Mouse (Mus musculus) neural tube, embryonic 15.5 days (tissue): ENCODE measurements around the gene Mllt10. TPM values are rescaled to one million over a fixed set of nuclear protein-coding genes. Genes with fewer than 3 reads are reported as not detected.

Source experiments
- ATAC-seq: fragments of 200-750 bp; cut with Nextera tagmentation; 2 replicates; pipeline ENCODE4 v1.8.0; 2017; ENCODE audit warnings: mild to moderate bottlenecking, moderate TSS enrichment, moderate library complexity; ENCODE audit not compliant: low FRiP score
- H3K27ac ChIP-seq: fragments of 300-500 bp; sonication (generic); replicated peaks from 2 replicates; pipeline ENCODE4 v1.5.1; 2015; ENCODE audit warnings: mild to moderate bottlenecking, inconsistent platforms
- H3K27me3 ChIP-seq: fragments of 300-500 bp; sonication (generic); replicated peaks from 2 replicates; pipeline ENCODE4 v1.6.1; 2015; ENCODE audit warnings: inconsistent platforms
- H3K36me3 ChIP-seq: fragments of 300-500 bp; sonication (generic); 2 replicates; pipeline ENCODE4 v1.6.1; 2015; ENCODE audit warnings: inconsistent platforms
- H3K4me1 ChIP-seq: fragments of 300-500 bp; sonication (generic); 2 replicates; pipeline ENCODE4 v1.6.1; 2015; ENCODE audit warnings: inconsistent platforms
- H3K4me2 ChIP-seq: fragments of 300-500 bp; sonication (generic); 2 replicates; pipeline ENCODE4 v1.6.1; 2015; ENCODE audit warnings: inconsistent platforms, mild to moderate bottlenecking, moderate library complexity
- H3K4me3 ChIP-seq: fragments of 300-500 bp; sonication (generic); replicated peaks from 2 replicates; pipeline ENCODE4 v1.5.1; 2015; ENCODE audit warnings: mild to moderate bottlenecking, inconsistent platforms
- H3K9ac ChIP-seq: fragments of 300-500 bp; sonication (generic); replicated peaks from 2 replicates; pipeline ENCODE4 v1.6.1; 2015; ENCODE audit warnings: mild to moderate bottlenecking, inconsistent platforms
- H3K9me3 ChIP-seq: fragments of 300-500 bp; sonication (generic); replicated peaks from 2 replicates; pipeline ENCODE4 v1.6.1; 2016; ENCODE audit warnings: inconsistent platforms
- WGBS: fragments of 180-500 bp; shearing (Covaris S2); methylation state at CpG from one replicate; pipeline ENCODE4 v1.1.7; 2015; ENCODE audit warnings: mixed read lengths; 5-methylcytosine and 5-hydroxymethylcytosine counted together
- polyA plus RNA-seq: library from polyadenylated mRNA; unstranded; fragments of >200 nt; fragmentation: Nextera tagmentation; extraction: Ambion mirVana; gene quantifications from 2 replicates; pipeline ENCODE4 v1.2.1, GENCODE M21; 2015

Gene Mllt10
- polyA plus RNA-seq, 1 experiment from 2014 or later = 46.2 TPM

DNA sequence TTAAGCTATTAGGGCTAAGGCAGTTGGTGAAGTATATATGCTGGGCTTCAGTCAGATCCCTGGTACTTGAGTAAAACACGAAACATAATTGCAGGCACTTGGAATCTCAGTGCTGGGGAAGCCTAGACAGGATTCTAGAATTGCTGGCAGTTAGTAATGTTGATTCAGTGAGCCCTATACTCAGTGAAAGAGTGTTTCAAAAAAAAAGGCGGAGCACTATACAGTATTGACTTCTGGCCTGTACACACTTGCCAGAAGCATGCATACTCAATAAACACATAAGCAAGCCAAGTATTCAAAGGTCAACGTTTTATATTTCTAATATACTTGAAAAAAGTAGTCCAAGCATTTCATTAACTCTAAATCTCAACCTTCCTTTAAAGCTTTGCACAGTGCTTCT, 126.6 kb downstream of the Mllt10 start:
- 94% methylated on average over 3 of the region's 3 CpGs for WGBS
- H3K4me3 ChIP-seq = no peak overlapping the region
- no peak overlapping the region for H3K27ac ChIP-seq
- no peaks in the 10 kb centered on the region for H3K4me1 ChIP-seq
- peaks cover 30% of the 10 kb centered on the region for H3K36me3 ChIP-seq
- H3K9ac ChIP-seq = no peak overlapping the region
- H3K27me3 ChIP-seq = no peaks in the 10 kb centered on the region
- H3K9me3 ChIP-seq = no peaks in the 10 kb centered on the region
- no peak for ATAC-seq
- H3K4me2 ChIP-seq = no peak overlapping the region

DNA sequence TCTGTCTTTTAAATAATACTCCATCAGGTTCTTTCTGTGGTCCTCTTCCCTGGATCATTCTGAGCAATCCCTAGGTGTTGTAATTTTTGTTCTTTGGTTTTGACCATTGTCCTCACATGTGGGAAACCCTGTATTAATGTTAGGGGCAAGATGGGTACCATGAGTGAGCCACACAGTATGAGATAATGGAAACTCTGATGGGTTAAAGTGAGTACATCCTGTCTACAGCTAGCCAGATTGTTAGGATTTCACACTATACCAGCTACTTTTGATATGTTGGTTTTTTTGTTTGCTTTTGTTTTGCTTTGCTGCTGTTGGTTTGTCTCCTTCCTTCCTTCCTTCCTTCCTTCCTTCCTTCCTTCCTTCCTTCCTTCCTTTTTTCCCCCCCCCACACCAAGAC, 128.0 kb downstream of the Mllt10 start:
- Histone ChIP-seq H3K4me3 (no peak overlapping the region), H3K36me3 (peaks cover 26% of the 10 kb centered on the region; the same call in 1 of the 2 replicates), H3K9me3 (no peaks in the 10 kb centered on the region), H3K4me2 (no peak overlapping the region), H3K27me3 (no peaks in the 10 kb centered on the region), H3K4me1 (no peaks in the 10 kb centered on the region), H3K27ac (no peak overlapping the region), H3K9ac (no peak overlapping the region)
- ATAC-seq = no peak

DNA sequence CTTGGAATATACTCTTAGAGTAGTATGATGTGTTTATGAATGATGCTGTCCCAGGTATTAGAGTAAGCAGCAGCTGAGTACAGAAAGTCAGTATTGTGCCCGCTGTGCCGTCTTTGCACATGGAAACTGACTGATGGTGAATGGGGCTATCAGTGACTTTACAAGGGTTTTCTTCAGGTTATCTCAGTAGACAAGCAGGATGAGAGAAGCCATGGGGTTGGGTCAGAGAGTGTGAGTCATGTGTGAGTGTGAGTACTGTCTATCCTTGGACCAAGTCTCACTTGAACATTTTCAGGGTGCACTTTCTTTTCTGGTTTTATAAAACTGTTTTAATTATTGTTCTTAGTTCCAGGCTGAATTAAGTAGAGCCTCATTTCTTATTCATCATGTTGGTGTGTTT, 133.3 kb downstream of the Mllt10 start:
- WGBS = 95% methylated on average over 2 of the region's 2 CpGs
- H3K36me3 ChIP-seq = peaks cover 31% of the 10 kb centered on the region
- no peak for ATAC-seq

DNA sequence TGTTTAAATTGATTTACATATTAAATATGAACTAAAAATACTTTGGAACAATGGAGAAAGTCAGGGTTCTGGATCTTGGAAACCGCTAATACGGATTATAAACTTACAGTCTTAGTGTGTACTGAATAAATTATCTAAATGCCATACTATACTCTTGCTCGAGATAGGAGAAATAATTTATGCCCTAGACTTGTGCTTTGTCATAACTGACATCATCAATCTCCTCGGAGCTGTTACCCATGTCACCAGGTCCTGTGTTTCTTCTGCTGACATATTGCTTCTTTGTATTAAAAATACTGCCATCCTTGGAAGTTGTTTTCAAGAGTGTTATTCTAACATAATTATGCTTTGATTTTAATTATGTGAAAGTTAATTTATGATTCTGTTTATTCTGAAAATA, 140.2 kb downstream of the Mllt10 start:
- H3K27ac ChIP-seq = no peak overlapping the region
- ATAC-seq = no peak

More for the DNA sequence above, 133.3 kb downstream of the Mllt10 start:
- no peak overlapping the region for H3K27ac ChIP-seq
- no peaks in the 10 kb centered on the region for H3K9me3 ChIP-seq
- H3K4me3 ChIP-seq = no peak overlapping the region
- H3K4me2 ChIP-seq = no peak overlapping the region
- no peaks in the 10 kb centered on the region for H3K27me3 ChIP-seq
- H3K9ac ChIP-seq = no peak overlapping the region
- H3K4me1 ChIP-seq = no peaks in the 10 kb centered on the region

DNA sequence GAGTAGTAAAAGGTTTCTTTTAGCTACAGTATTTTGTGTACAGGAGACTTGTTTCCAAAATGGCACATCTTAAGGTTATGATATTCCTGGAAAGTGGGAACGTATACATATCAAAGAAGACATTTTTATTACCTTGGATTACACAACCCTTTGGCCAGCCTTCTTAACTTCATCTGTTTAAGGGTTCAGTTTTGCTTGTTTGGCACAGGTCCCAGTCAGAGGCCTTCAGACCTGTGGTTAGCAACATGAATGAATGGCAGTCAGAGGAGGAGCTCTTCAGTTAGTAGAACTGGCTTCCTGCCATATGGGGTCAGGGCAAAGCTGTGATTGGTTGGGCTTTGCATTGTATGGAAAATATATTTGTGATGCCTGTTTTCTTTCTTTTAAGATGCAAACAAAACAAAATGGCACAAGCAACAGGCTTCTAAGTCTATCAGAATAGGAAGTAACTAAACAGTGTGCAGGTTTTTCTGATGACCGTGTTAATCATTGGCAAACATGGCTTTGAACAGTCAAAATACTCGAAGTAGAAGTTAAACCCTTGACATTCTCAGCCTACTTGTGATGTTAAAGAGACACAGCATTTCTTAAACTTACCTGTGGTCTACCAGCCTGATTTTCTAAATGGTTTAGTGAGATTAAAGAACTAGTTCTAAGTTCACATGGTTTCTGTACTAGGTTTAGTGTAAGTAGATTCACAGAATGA, 140.8 kb downstream of the Mllt10 start:
- Histone ChIP-seq H3K4me3 (no peak overlapping the region), H3K9me3 (no peaks in the 10 kb centered on the region), H3K4me2 (no peak overlapping the region), H3K27me3 (no peaks in the 10 kb centered on the region), H3K9ac (no peak overlapping the region), H3K27ac (no peak overlapping the region), H3K4me1 (no peaks in the 10 kb centered on the region), H3K36me3 (peaks cover 10% of the 10 kb centered on the region; the same call in 1 of the 2 replicates)
- no peak; the same call in 1 of the 2 replicates for ATAC-seq
- WGBS = 62% methylated on average over 3 of the region's 3 CpGs

More for the DNA sequence above, 140.2 kb downstream of the Mllt10 start:
- Histone ChIP-seq H3K4me3 (no peak overlapping the region), H3K27me3 (no peaks in the 10 kb centered on the region), H3K9me3 (no peaks in the 10 kb centered on the region), H3K9ac (no peak overlapping the region), H3K4me2 (no peak overlapping the region), H3K36me3 (peaks cover 11% of the 10 kb centered on the region; the same call in 1 of the 2 replicates), H3K4me1 (no peaks in the 10 kb centered on the region)
- WGBS = 79% methylated on average over 4 of the region's 4 CpGs

DNA sequence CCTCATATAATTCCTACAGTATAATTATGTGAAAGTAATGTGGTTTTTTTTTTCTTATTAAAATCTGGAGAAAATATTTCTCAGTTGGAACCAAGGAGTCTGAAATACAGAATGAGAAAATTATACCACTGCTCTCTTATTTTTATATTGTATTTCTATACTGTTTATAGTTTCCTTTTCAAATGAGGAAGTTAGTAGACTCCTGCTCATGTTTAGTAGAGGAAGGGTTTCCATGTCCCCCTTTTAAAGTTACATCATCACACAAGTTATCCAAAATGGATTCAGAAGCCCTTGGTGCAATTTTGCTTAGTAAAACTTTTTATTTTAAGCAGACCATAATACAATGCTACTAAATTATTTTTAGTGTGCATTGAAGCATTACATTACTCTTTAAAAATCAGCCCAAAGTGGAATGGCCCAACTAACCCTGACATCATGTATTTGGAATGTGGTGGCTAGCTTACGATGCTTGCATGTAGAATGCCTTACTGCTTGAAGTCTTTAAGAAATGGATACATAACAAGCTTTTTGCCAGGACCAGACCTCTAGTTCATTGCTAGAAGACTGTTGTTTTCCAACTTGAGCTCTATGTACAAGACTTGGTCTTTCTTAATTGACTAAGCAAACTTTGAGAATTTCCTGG, 146.9 kb downstream of the Mllt10 start:
- H3K36me3 ChIP-seq = peaks cover 28% of the 10 kb centered on the region
- H3K4me1 ChIP-seq = peaks cover 4% of the 10 kb centered on the region; the same call in 1 of the 2 replicates
- no peak overlapping the region for H3K27ac ChIP-seq
- H3K4me2 ChIP-seq = no peak overlapping the region
- no peaks in the 10 kb centered on the region for H3K27me3 ChIP-seq
- no peak for ATAC-seq
- no peak overlapping the region for H3K9ac ChIP-seq
- 98% methylated on average over 1 of the region's 1 CpGs for WGBS
- no peak overlapping the region for H3K4me3 ChIP-seq
- H3K9me3 ChIP-seq = no peaks in the 10 kb centered on the region

DNA sequence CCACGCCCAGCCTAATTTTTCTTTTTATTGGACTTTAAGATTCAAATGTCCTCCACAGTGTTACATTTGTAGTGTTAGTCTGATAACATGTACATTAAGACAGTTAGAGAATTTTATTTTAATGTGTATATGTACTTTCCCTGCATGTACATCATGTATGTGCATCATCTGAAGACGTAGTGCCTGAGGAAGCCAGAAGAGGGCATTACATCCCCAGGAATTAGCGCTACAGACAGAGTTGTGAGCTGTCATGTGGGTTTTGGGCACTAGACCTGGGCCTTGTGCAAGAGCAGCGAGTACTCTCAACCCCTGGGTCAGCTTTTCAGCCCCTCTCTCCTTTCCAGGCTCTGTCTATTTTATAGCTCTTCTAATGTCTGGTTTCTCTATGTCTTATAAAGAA, 147.9 kb downstream of the Mllt10 start:
- peaks cover 30% of the 10 kb centered on the region for H3K36me3 ChIP-seq
- 93% methylated on average over 4 of the region's 4 CpGs for WGBS

DNA sequence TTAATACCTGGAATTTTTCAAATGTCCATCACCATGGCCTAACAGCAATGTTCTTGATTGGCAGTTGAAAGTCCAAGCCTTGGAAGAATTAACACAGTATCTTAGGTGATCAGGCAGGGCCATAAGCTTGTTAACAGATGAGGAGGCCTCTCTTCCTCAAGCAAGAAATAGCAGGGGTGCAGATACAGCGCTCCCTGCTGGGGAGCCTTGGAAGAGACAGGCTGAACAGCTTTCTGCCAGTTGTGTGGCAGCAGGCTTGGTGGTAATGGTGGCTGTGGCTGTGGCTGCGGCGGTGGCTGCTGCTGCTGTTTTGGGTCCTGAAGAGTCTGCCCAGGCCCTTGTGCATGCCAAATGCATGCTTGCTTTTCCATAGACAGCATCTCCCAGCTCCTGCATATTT, 150.1 kb downstream of the Mllt10 start:
- Histone ChIP-seq H3K4me1 (peaks cover 4% of the 10 kb centered on the region; the same call in 1 of the 2 replicates), H3K4me2 (no peak overlapping the region), H3K4me3 (no peak overlapping the region), H3K36me3 (peaks cover 42% of the 10 kb centered on the region), H3K27me3 (no peaks in the 10 kb centered on the region), H3K9me3 (no peaks in the 10 kb centered on the region), H3K9ac (no peak overlapping the region), H3K27ac (no peak overlapping the region)
- ATAC-seq = no peak
- WGBS = 74% methylated on average over 3 of the region's 3 CpGs

More for the DNA sequence above, 147.9 kb downstream of the Mllt10 start:
- ATAC-seq = no peak
- H3K9me3 ChIP-seq = no peaks in the 10 kb centered on the region
- peaks cover 4% of the 10 kb centered on the region; the same call in 1 of the 2 replicates for H3K4me1 ChIP-seq
- no peak overlapping the region for H3K27ac ChIP-seq
- no peak overlapping the region for H3K9ac ChIP-seq
- H3K4me2 ChIP-seq = no peak overlapping the region
- H3K4me3 ChIP-seq = no peak overlapping the region
- H3K27me3 ChIP-seq = no peaks in the 10 kb centered on the region

DNA sequence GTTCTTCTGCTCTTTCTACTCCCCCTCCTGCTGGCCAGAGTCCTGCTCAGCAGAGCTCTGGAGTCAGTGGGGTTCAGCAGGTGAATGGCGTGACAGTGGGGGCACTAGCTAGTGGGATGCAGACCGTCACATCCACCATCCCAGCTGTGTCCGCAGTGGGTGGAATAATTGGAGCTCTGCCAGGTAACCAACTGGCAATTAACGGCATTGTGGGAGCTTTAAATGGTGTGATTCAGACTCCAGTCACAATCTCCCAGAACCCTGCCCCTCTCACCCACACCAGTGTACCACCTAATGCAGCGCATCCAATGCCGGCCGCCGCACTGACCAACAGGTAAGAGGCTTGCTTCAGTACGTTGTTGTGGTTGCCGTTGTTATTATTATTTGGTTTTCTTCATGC, 151.8 kb downstream of the Mllt10 start:
- peaks cover 4% of the 10 kb centered on the region; the same call in 1 of the 2 replicates for H3K4me1 ChIP-seq
- H3K4me3 ChIP-seq = no peak overlapping the region
- WGBS = 51% methylated on average over 10 of the region's 10 CpGs
- H3K4me2 ChIP-seq = no peak overlapping the region
- peaks cover 52% of the 10 kb centered on the region for H3K36me3 ChIP-seq
- no peaks in the 10 kb centered on the region for H3K9me3 ChIP-seq
- peak; percentile 16; the same call in 1 of the 2 replicates for ATAC-seq
- H3K9ac ChIP-seq = no peak overlapping the region
- H3K27me3 ChIP-seq = no peaks in the 10 kb centered on the region
- no peak overlapping the region for H3K27ac ChIP-seq

DNA sequence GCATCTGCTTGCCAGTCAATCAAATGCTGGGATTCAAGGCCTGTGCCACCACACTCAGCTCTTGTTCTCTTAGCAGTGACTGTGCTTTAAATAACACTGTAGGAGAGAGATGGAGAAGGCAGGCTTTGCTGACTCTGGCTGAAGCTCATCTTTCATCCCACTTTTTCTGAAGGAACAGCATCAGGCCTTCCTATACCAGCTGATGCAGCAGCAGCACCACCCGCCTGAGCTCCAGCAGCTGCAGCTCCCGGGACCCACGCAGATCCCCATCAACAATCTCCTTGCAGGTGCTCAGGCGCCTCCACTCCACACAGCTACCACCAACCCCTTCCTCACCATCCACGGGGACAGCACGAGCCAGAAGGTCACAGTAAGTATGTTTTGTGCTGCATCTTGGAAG, 153.5 kb downstream of the Mllt10 start:
- no peak overlapping the region for H3K4me3 ChIP-seq
- H3K4me1 ChIP-seq = peaks cover 4% of the 10 kb centered on the region; the same call in 1 of the 2 replicates
- no peaks in the 10 kb centered on the region for H3K27me3 ChIP-seq
- WGBS = 84% methylated on average over 6 of the region's 6 CpGs
- H3K9me3 ChIP-seq = no peaks in the 10 kb centered on the region
- no peak overlapping the region for H3K4me2 ChIP-seq
- ATAC-seq = no peak
- H3K9ac ChIP-seq = no peak overlapping the region
- H3K27ac ChIP-seq = no peak overlapping the region
- peaks cover 54% of the 10 kb centered on the region for H3K36me3 ChIP-seq

DNA sequence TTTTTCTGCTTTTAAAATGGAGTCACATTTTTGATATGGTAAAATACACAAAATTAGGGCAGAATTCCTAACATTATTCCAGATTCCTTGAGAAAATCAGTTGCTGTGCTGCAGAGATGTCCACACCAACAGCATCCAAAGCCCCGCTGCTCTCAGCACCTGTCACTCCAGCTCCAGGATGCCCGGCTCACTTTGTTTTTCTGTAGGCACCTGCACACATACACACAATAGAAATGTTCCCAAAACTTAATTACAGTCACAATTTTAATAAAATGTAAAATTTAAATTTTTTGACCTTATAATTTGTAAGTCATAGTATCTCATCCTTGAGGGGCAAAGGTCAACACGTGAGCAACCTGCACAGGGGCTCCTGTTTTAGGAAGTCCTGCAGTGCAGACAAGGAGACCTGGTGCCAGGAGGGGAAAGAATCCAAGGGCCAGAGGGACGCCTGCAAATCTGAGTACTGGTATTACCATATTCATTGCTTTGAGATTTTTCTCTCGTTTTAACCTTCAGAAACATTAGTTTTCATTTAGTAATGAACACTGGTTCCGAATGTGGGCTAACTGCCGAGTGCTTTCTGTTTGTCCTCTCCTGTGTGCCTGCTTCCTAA, 154.3 kb downstream of the Mllt10 start:
- Histone ChIP-seq H3K9me3 (no peaks in the 10 kb centered on the region), H3K4me2 (no peak overlapping the region), H3K36me3 (peaks cover 60% of the 10 kb centered on the region), H3K27me3 (no peaks in the 10 kb centered on the region), H3K27ac (no peak overlapping the region), H3K4me1 (peaks cover 4% of the 10 kb centered on the region; the same call in 1 of the 2 replicates), H3K9ac (no peak overlapping the region), H3K4me3 (no peak overlapping the region)
- 89% methylated on average over 7 of the region's 7 CpGs for WGBS
- ATAC-seq = no peak

DNA sequence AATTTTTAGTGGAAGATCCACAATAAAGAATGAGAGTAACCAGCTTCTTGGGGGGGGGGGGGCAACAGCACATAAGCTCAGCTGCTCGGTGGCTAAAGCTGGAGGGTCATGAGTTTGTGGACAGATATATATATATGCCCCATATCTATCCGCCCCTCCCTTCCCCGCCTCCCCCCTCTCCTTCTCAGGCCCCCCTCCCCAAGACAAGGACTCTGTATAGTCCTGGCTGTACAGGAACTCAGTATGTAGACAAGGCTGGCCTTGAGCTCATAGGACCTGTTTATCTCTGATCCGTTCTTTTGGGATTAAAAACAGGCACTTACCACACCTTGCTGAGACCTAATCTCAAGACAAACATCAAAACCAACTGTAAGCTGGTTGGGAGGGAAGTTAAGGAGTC, 154.9 kb downstream of the Mllt10 start:
- H3K4me1 ChIP-seq = peaks cover 4% of the 10 kb centered on the region; the same call in 1 of the 2 replicates
- no peak overlapping the region for H3K4me2 ChIP-seq
- peaks cover 64% of the 10 kb centered on the region for H3K36me3 ChIP-seq
- H3K4me3 ChIP-seq = no peak overlapping the region
- no peak overlapping the region for H3K27ac ChIP-seq
- H3K9ac ChIP-seq = no peak overlapping the region
- no peaks in the 10 kb centered on the region for H3K9me3 ChIP-seq
- ATAC-seq = no peak
- H3K27me3 ChIP-seq = no peaks in the 10 kb centered on the region
- 88% methylated on average over 4 of the region's 4 CpGs for WGBS
